Mouse (Mus musculus): ENCODE data around the gene Map3k5. TPM values are rescaled to one million over a fixed set of nuclear protein-coding genes. Genes with fewer than 3 reads are reported as not detected.
A peak's percentile ranks its signal among the peaks of the same experiment; 100 is the strongest.

Gene Map3k5
- total RNA-seq, 2 experiments from 2014 or later: 22.6 to 23.5 TPM

DNA sequence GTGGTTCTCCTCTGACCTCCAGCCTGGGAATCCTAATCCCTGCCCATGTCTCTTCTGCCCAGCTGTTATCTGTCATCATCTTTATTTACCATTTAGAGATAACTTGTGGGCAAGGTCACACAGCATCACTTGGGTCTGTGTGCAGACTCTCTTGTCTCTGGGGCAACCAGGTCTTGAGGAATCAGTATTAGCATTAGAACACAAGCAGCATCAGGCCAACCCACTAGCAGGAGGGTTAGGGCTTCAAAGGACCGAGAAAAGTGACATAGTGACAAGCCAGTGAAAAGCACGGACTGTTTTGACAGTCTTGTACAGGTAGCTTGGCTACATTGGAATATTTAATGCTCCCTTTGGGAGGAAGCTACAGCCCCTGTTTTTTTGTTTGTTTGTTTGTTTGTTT lies 153.6 kb downstream of the Map3k5 start:
- no peak for DNase-seq (ENCODE audit: extremely low spot score in 1 of 2, low spot score in 1 of 2)

- no peak for DNase-seq (ENCODE audit: extremely low spot score in 1 of 2, low spot score in 1 of 2)
Measured at GRCm38 (mm10) chr10:20089026-20089425, 154.8 kb downstream of the Map3k5 start.

DNA sequence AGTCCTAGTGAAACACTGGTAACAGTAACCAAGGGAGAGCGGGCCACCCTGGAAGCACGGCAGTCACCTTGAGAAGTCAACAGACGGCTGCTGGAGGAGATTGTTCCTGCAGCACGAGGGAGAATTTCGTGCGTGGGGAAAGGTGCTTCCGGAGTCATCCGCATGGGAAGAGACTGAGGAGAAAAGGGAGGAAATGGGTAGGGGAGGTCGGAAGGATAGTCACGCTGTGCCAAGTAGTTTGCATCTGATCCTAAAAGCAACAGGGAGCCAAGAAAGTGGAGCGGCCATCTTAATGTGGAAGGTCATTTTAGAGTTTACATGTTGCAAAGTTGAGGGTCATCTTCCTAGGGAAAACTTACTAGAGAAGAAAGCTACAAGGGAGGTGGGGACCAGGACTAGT lies 155.9 kb downstream of the Map3k5 start:
- DNase-seq (ENCODE audit: extremely low spot score in 1 of 2, low spot score in 1 of 2): no peak

- no peak for DNase-seq (ENCODE audit: extremely low spot score in 1 of 2, low spot score in 1 of 2)
Measured at GRCm38 (mm10) chr10:20091416-20091815, 157.1 kb downstream of the Map3k5 start.

GRCm38 (mm10) chr10:20092371-20092770 lies 158.1 kb downstream of the Map3k5 start:
- DNase-seq (ENCODE audit: extremely low spot score in 1 of 2, low spot score in 1 of 2): no peak

DNA sequence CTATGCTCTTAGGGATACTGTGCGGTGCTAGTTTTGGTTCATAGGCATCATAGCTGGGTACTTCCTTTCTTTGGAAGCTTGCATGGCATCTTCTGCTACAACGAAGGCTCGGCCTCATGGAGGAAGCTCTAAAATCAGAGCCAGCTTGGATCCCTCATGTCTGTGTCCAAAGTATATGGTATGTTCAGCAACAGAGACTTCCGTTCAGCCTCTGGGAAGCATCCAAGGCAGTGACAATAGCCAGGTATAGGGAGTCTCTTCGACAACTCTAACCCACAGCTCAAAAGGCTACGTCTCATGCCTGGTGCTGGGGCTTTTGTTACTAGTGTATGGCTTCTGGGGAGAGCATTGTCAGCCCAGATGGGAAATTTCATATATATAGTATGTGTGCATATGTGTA lies 167.2 kb downstream of the Map3k5 start:
- no peak for DNase-seq (ENCODE audit: extremely low spot score in 1 of 2, low spot score in 1 of 2)

- no peak for DNase-seq (ENCODE audit: extremely low spot score in 1 of 2, low spot score in 1 of 2)
Measured at GRCm38 (mm10) chr10:20104271-20104931, 170.1 kb downstream of the Map3k5 start.

- no peak for DNase-seq (ENCODE audit: extremely low spot score in 1 of 2, low spot score in 1 of 2)
Measured at GRCm38 (mm10) chr10:20105575-20105974, 171.3 kb downstream of the Map3k5 start.

DNA sequence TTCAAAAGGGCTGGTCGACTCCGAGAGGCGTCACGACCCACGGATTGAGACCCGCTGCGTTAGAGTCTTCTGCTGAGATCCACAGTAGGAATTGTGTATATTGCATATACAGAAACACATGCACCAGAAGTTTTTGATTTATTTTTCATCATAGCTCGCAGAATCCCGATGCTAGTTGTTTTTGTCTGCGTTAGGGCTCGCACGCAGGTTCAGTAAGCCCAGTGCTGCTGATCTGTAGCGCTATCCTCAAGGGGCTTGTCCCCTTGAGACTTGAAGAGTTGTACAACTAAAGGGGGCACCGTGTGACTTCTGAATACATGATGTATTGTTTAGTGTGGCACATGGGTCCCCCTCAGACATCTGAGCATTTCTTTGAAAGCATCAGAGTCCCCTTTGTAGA lies 172.8 kb downstream of the Map3k5 start:
- no peak for DNase-seq (ENCODE audit: extremely low spot score in 1 of 2, low spot score in 1 of 2)

GRCm38 (mm10) chr10:20111508-20111907 lies 177.2 kb downstream of the Map3k5 start:
- DNase-seq (ENCODE audit: extremely low spot score in 1 of 2, low spot score in 1 of 2): no peak

- no peak for DNase-seq (ENCODE audit: extremely low spot score in 1 of 2, low spot score in 1 of 2)
Measured at GRCm38 (mm10) chr10:20112026-20112973, 178.0 kb downstream of the Map3k5 start.

GRCm38 (mm10) chr10:20119504-20120425 lies 185.5 kb downstream of the Map3k5 start:
- DNase-seq (ENCODE audit: extremely low spot score in 1 of 2, low spot score in 1 of 2): no peak

DNA sequence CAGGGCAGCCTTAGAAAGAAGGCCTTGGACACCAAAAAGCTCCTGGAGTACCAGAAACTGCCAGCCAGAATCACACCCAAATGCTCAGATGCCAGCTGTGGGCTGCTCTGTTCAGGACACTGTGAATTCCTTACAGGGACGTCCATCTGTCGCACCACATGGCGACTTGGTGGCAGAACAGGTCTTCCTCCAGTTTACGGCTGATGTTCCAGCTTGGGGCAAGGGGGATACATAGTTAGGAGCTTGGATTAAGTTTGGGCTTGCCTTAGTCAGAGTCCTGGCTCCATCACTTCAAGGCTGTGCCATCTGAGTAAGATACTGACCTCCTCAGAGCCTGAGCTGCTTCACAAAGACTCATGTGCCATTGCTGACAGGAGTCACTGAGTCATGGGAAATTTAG lies 187.7 kb downstream of the Map3k5 start:
- no peak for DNase-seq (ENCODE audit: extremely low spot score in 1 of 2, low spot score in 1 of 2)

GRCm38 (mm10) chr10:20123401-20123800 lies 189.1 kb downstream of the Map3k5 start:
- no peak for DNase-seq (ENCODE audit: extremely low spot score in 1 of 2, low spot score in 1 of 2)

GRCm38 (mm10) chr10:20124576-20124975 lies 190.3 kb downstream of the Map3k5 start:
- DNase-seq (ENCODE audit: extremely low spot score in 1 of 2, low spot score in 1 of 2): no peak

DNA sequence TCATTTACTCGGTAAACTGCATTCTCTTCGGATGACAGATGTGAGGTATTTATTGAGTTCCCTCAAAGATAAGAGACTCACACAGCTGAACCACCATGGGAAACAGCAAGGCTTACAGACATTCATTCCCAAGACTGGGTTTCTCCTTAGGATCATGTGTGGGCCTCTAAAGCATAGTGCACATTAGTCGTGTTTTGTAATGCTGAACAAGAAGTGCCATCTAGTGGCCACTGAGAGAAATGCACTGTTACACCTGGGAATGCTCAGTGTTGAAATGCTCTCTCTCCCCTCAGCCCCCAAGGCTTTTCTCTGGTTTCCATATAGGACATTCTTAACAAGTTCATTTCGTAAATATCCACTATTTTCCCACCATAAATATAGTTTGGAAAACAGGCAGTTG lies 191.0 kb downstream of the Map3k5 start:
- DNase-seq (ENCODE audit: extremely low spot score in 1 of 2, low spot score in 1 of 2): peak in 1 of 2 experiments; percentile 64

- no peak for DNase-seq (ENCODE audit: extremely low spot score in 1 of 2, low spot score in 1 of 2)
Measured at GRCm38 (mm10) chr10:20132933-20133652, 198.8 kb downstream of the Map3k5 start.

DNA sequence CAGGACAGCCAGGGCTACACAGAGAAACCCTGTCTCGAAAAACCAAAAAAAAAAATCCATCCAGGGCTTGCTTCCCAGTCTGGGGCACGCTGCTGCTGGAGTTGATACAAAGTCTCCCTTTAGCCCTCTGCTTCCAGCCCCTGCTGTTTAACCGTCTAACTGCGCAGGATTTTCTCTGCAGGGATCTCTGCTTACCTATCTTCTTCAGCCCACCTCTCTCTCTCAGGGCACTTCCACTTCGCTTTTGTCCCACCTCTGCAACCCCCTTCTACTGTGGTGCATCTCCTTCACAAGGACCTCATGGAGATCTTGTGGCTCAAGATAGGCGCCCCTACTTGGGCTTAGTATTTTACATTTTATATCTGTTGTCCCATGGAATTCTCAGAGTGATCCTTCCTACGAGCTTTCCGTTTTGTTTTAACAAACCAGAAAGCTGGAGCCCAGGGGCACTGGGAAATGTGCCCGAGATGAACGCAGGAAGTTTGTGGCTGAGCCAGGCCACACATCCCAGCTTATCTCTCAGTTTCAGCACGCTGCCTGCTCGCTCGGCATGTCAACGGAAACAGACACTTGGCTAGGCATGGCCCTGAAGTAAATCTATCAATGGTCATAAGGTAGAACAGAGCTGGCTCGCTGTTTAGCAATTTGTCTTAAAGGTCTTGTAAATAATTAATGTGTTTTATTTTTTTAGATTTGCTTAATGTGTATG lies 201.2 kb downstream of the Map3k5 start:
- no peak for DNase-seq (ENCODE audit: extremely low spot score in 1 of 2, low spot score in 1 of 2)

- DNase-seq (ENCODE audit: extremely low spot score in 1 of 2, low spot score in 1 of 2): no peak
Measured at GRCm38 (mm10) chr10:20136505-20136904, 202.2 kb downstream of the Map3k5 start.
